Mouse (Mus musculus) telencephalon, adult 2 months (tissue): Measurements from ENCODE around the gene Psmb8.

Experiments
- DNase-seq: peaks from one replicate; pipeline ENCODE4 v3.0.0-alpha.2; 2011; ENCODE audit warnings: low read depth, low spot score

Gene Psmb8

GRCm38 (mm10) chr17:34249361-34249760, 51.8 kb downstream of the Psmb8 start:
- DNase-seq = no peak

DNA sequence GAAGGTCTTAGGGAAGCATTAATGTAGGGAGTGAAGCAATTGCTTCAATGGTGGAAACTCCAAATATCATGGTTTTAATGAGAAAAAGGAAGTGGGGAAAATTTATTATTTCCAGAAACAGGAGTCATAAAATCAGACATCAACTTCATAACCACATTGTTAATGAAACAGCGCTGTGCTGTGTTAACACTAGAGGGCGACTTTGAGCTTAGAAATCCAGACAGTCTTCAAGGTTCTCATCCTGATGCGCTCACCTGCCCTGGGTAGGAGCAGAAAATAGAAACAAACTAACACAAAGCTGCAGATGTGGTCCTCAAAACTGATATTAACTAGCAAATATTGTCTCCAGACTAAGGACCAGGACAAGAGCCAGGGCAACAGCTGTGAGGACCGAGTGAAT, 52.4 kb downstream of the Psmb8 start:
- no peak for DNase-seq
